Mouse (Mus musculus) embryonic facial prominence, embryonic 13.5 days (tissue): ENCODE measurements around the gene Eef1akmt2. TPM values are rescaled to one million over a fixed set of nuclear protein-coding genes. Genes with fewer than 3 reads are reported as not detected.

Experiments used
- ATAC-seq: fragments of 200-750 bp; cut with Nextera tagmentation; 2 replicates; pipeline ENCODE4 v1.8.0; 2017; ENCODE audit warnings: low read depth; ENCODE audit not compliant: insufficient number of reproducible peaks, insufficient read depth, low FRiP score, low TSS enrichment
- H3K27ac ChIP-seq: fragments of 300-500 bp; sonication (generic); 2 replicates; pipeline ENCODE4 v1.5.1; 2015; ENCODE audit warnings: moderate library complexity, mild to moderate bottlenecking, inconsistent platforms
- H3K27me3 ChIP-seq: fragments of 300-500 bp; sonication (generic); 2 replicates; pipeline ENCODE4 v1.6.1; 2015; ENCODE audit warnings: mild to moderate bottlenecking, inconsistent platforms
- H3K36me3 ChIP-seq: fragments of 300-500 bp; sonication (generic); 2 replicates; pipeline ENCODE4 v1.6.1; 2015; ENCODE audit warnings: mild to moderate bottlenecking, inconsistent platforms
- H3K4me1 ChIP-seq: fragments of 300-500 bp; sonication (generic); 2 replicates; pipeline ENCODE4 v1.6.1; 2015; ENCODE audit warnings: inconsistent platforms
- H3K4me2 ChIP-seq: fragments of 300-500 bp; sonication (generic); 2 replicates; pipeline ENCODE4 v1.6.1; 2015; ENCODE audit warnings: moderate library complexity, mild to moderate bottlenecking, inconsistent platforms
- H3K4me3 ChIP-seq: fragments of 300-500 bp; sonication (generic); 2 replicates; pipeline ENCODE4 v1.5.1; 2015; ENCODE audit warnings: mild to moderate bottlenecking, inconsistent platforms
- H3K9ac ChIP-seq: fragments of 300-500 bp; sonication (generic); 2 replicates; pipeline ENCODE4 v1.6.1; 2015; ENCODE audit warnings: mild to moderate bottlenecking, inconsistent platforms
- H3K9me3 ChIP-seq: fragments of 300-500 bp; sonication (generic); 2 replicates; pipeline ENCODE4 v1.6.1; 2016; ENCODE audit warnings: inconsistent platforms
- WGBS: fragments of 180-500 bp; shearing (Covaris S2); methylation state at CpG from one replicate; pipeline ENCODE4 v1.1.7; 2015; ENCODE audit warnings: mixed read lengths; 5-methylcytosine and 5-hydroxymethylcytosine counted together
- polyA plus RNA-seq: library from polyadenylated mRNA; unstranded; fragments of >200 nt; fragmentation: Nextera tagmentation; extraction: Ambion mirVana; gene quantifications from 2 replicates; pipeline ENCODE4 v1.2.1, GENCODE M21; 2015

Gene Eef1akmt2
- polyA plus RNA-seq, 1 experiment from 2014 or later: 80.1 TPM

DNA sequence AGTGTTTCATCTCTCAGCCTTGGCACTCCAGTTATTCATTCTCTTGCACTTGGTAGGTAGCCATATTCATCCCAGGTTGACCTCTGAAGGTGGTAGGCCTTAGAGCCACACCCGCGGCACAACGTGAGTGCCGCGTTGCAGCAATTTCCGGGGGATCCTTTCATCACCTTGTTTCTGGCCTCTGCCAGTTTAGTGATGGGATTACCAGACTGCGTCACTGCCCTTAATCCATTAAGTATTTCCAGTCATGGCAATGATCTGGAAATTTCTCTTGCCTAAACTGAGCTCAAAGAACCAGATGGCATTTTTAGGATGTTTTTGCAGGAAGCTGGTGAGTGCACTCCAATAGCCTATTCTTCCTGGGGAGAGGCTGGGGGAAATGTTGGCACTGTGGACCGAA, 37.2 kb upstream of the Eef1akmt2 start:
- H3K36me3 ChIP-seq: peaks cover 7% of the 10 kb centered on the region
- 89% methylated on average over 8 of the region's 8 CpGs for WGBS
- H3K4me1 ChIP-seq: peaks cover 4% of the 10 kb centered on the region; the same call in 1 of the 2 replicates
- no peak overlapping the region for H3K4me3 ChIP-seq
- no peaks in the 10 kb centered on the region for H3K27me3 ChIP-seq
- H3K27ac ChIP-seq: no peak overlapping the region
- no peak for ATAC-seq
- no peak overlapping the region for H3K9ac ChIP-seq
- H3K4me2 ChIP-seq: no peak overlapping the region
- no peaks in the 10 kb centered on the region for H3K9me3 ChIP-seq

DNA sequence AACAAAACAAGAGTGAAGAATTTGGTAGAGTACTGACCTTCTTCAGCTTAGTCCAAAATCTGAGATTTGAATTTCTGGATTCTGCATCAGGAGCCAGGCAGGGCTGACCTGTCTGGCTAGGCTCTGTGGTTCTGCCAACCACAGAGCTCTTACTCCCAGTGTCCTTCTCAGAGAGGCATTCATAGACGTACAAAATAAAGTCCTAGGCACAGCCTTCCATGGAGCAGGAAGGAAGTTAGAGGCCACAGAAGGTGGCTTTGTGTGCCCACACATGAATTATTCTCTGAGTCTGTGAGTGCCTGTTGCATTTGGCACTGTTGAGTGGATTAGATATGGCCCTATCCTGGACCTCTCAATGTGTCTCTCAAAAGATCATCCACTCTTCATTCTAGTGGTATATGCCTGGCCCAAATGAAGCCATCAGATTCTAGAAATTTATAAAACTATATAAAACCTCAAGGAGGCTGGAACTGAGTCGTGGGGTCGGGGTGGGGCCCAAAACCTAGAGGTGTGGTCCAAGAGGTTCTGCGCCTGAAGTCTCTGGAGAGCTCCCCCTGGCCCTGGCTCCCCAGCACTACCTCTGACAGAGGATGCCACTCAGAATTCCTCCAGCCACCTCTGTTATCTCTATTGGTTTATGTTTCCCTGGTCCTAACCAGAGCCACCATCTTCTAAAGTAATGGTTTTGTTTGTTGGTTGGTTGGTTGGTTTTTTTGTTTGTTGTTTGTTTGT, 36.2 kb upstream of the Eef1akmt2 start:
- Histone ChIP-seq H3K36me3 (peaks cover 17% of the 10 kb centered on the region), H3K9ac (no peak overlapping the region), H3K9me3 (no peaks in the 10 kb centered on the region), H3K4me2 (no peak overlapping the region), H3K4me3 (no peak overlapping the region), H3K4me1 (peaks cover 4% of the 10 kb centered on the region; the same call in 1 of the 2 replicates), H3K27me3 (no peaks in the 10 kb centered on the region), H3K27ac (no peak overlapping the region)
- ATAC-seq: no peak
- 72% methylated on average over 4 of the region's 4 CpGs for WGBS

DNA sequence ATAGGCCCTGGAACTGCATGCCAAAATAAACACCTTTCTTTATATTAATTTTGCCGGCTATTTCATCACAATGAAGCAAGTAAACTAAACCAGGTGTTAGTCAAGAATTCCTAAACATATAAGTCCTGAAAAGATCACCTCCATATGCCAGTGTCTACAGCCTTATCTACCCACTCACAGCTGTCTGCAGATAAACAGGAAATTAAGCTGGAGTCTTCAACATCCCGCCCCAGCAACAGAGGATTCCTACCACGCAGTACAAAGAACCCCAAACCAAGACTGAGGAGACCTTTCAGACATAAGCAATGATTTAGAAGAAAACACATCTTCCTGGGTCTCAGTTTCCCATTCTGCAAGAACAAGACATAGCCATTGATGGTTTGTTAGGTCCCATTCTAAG, 35.6 kb upstream of the Eef1akmt2 start:
- 65% methylated on average over 3 of the region's 3 CpGs for WGBS
- no peak for ATAC-seq
- peaks cover 23% of the 10 kb centered on the region for H3K36me3 ChIP-seq
- H3K27ac ChIP-seq: no peak overlapping the region
- H3K9me3 ChIP-seq: no peaks in the 10 kb centered on the region
- peaks cover 4% of the 10 kb centered on the region; the same call in 1 of the 2 replicates for H3K4me1 ChIP-seq
- no peak overlapping the region for H3K4me2 ChIP-seq
- H3K9ac ChIP-seq: no peak overlapping the region
- no peak overlapping the region for H3K4me3 ChIP-seq
- H3K27me3 ChIP-seq: no peaks in the 10 kb centered on the region

DNA sequence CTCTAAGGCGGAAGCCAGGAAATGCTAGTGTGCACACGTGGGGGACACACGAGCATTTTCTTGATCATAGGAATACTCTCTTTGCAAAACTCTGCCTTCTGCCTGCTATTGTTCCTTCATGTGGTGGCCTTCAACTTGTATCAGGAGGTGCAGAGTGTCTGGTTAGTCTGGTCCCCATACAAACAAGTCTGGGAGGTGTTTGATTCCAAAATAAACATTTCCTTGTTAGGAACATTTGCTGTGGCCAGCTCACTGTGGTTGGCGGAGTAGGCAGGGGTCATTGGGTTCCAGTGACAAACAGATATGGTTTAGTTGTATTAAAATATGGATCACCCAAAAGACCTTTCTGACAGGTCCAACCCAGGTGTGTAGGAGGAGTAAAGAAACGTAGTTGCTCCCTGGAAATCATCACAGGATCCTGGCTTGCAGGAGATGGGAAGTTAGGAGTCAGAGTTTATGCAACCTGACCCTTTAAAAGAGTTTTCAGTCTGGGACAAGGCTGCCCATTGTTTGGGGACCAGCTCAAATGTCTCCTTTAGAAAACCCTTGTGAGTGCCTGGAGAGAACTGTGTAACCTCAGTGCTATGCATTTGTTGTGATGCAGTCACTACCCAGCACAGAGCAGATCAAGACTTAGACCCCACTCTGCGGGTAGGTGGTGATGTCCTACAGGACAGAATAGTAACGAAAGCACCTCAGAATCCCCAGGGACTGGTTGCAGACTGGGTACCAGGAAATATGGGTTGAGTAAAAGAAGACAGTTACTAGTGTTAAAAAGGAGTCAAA, 34.7 kb upstream of the Eef1akmt2 start:
- Histone ChIP-seq H3K4me1 (peaks cover 4% of the 10 kb centered on the region; the same call in 1 of the 2 replicates), H3K9ac (no peak overlapping the region), H3K9me3 (no peaks in the 10 kb centered on the region), H3K4me3 (no peak overlapping the region), H3K27ac (no peak overlapping the region), H3K36me3 (peaks cover 32% of the 10 kb centered on the region), H3K27me3 (no peaks in the 10 kb centered on the region), H3K4me2 (no peak overlapping the region)
- WGBS: 37% methylated on average over 7 of the region's 7 CpGs
- no peak for ATAC-seq

DNA sequence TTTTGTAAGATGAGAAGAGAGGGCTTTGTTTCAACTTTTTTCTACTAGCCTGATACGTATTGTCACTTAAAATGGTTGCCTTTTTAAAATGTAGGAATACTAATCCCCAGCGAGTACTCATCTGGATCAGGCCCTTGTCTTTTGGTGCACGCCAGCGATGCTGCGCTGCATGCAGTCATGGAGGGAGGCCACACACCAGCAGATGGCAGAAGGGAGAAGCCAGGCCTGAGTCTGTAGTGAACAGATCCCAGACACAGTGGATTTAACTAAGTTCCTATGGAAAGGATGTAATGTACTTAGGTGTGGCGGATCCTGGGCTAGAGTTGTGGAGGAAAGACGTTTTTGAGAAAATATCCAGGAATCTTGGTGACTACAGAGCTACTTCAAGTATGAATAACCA, 31.6 kb upstream of the Eef1akmt2 start:
- Histone ChIP-seq H3K9me3 (no peaks in the 10 kb centered on the region), H3K4me3 (no peak overlapping the region), H3K4me1 (peaks cover 4% of the 10 kb centered on the region; the same call in 1 of the 2 replicates), H3K27me3 (no peaks in the 10 kb centered on the region), H3K27ac (no peak overlapping the region), H3K36me3 (peaks cover 62% of the 10 kb centered on the region), H3K4me2 (no peak overlapping the region), H3K9ac (no peak overlapping the region)
- no peak for ATAC-seq
- WGBS: 82% methylated on average over 7 of the region's 7 CpGs

DNA sequence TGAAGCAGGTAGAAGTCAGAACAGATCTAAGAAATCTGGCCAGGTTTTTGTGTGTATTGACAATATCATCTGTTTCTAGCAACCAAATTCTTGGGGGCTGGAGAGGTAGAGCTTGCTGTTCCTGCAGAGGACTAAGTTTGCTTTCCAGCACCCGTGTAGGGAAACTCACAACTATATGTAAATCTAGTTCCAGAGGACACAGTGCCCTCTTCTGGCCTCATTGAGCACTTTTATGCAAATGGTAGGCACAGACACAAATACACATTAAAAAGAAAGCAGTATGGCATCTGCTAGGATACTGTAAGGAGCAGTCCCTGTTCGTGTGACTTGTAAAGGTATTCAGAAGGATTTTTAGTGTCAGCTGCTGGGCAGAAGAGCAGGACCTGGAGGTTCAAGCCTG, 29.9 kb upstream of the Eef1akmt2 start:
- Histone ChIP-seq H3K27ac (no peak overlapping the region), H3K9me3 (no peaks in the 10 kb centered on the region), H3K4me1 (peaks cover 2% of the 10 kb centered on the region; the same call in 1 of the 2 replicates), H3K27me3 (no peaks in the 10 kb centered on the region), H3K9ac (no peak overlapping the region), H3K4me2 (no peak overlapping the region), H3K36me3 (peaks cover 75% of the 10 kb centered on the region), H3K4me3 (no peak overlapping the region)
- 63% methylated on average over 2 of the region's 2 CpGs for WGBS
- ATAC-seq: no peak

DNA sequence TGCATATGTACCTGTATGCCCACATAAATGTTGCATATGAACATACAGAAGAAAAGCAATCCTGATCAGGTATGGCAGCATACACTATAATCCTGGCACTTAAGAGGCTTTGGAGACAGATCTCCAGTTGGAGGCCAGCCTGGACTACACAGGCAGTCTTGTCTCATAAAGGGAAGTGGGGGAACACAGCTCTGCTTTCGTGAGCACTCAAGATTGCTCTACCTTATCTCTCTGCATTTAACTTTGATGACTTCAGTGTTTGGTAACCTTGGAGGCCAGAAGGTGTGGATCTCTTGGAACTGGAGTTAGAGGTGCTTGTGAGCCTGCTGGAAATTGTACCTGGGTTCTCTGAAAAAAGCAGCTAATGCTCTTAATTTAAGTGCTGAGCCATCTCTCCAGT, 27.8 kb upstream of the Eef1akmt2 start:
- WGBS: 86% methylated on average over 1 of the region's 1 CpGs
- Histone ChIP-seq H3K27ac (no peak overlapping the region), H3K4me2 (no peak overlapping the region), H3K27me3 (no peaks in the 10 kb centered on the region), H3K4me1 (no peaks in the 10 kb centered on the region), H3K36me3 (peaks cover 91% of the 10 kb centered on the region), H3K9me3 (no peaks in the 10 kb centered on the region), H3K4me3 (no peak overlapping the region), H3K9ac (no peak overlapping the region)
- no peak for ATAC-seq

DNA sequence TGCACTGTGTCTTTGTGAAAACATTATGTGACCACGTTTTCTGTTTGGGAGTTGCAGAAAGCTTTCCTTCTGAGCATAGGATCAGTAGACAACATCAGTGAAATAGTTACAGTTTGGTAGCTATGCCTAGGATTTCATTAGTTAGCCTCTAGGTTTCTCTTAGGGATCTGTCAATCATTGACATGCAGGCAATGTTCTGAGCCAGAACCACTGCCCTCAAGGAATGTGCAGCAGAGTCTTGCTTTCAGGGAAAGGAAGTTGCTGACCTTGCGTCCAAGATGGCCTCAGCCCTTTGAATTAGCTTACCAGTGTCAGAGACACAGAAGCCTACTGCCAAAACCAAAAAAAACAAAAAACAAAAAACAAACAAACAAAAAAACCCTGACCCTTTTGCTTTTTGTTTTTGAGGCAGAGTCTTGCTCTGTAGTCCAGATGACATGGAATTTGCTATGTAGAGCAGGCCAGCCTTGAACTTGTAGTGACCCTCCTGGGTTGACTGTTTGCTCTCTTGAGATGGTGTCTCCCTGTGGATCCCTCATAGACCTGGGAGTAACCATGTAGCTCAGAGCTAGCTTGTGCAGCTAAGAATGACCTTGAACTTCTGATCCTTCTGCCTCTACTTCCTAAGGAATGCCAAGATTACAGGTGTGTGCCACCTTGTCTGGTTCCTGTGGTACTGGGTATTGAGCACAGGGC, 23.1 kb upstream of the Eef1akmt2 start:
- WGBS: 83% methylated on average over 2 of the region's 2 CpGs
- no peaks in the 10 kb centered on the region for H3K9me3 ChIP-seq
- H3K4me2 ChIP-seq: no peak overlapping the region
- no peaks in the 10 kb centered on the region for H3K27me3 ChIP-seq
- no peak overlapping the region for H3K9ac ChIP-seq
- H3K4me1 ChIP-seq: no peaks in the 10 kb centered on the region
- no peak for ATAC-seq
- H3K27ac ChIP-seq: no peak overlapping the region
- peaks cover 88% of the 10 kb centered on the region for H3K36me3 ChIP-seq
- no peak overlapping the region for H3K4me3 ChIP-seq

DNA sequence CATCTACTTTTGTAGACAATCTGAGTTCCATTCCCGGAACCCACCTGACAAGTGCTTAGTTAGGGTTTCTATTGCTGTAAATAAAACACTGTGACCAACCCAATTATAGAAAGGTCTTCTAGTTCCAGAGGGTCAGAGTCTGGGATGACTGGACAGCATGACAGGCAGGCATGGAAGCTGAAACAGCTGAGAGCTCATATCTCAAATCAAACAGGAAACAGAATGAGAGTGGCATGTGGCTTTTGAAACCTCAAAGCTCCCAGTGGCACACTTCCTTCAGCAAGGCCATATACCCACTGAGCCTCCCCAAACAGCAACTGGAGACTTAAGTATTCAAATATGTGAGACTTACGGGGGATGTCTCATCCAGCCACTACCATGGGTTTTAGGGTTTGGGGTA, 20.6 kb upstream of the Eef1akmt2 start:
- no peak overlapping the region for H3K27ac ChIP-seq
- no peaks in the 10 kb centered on the region for H3K4me1 ChIP-seq
- H3K9ac ChIP-seq: no peak overlapping the region
- WGBS: 89% methylated on average over 2 of the region's 2 CpGs
- H3K4me2 ChIP-seq: no peak overlapping the region
- peaks cover 86% of the 10 kb centered on the region for H3K36me3 ChIP-seq
- H3K4me3 ChIP-seq: no peak overlapping the region
- no peaks in the 10 kb centered on the region for H3K27me3 ChIP-seq
- H3K9me3 ChIP-seq: no peaks in the 10 kb centered on the region
- ATAC-seq: no peak

DNA sequence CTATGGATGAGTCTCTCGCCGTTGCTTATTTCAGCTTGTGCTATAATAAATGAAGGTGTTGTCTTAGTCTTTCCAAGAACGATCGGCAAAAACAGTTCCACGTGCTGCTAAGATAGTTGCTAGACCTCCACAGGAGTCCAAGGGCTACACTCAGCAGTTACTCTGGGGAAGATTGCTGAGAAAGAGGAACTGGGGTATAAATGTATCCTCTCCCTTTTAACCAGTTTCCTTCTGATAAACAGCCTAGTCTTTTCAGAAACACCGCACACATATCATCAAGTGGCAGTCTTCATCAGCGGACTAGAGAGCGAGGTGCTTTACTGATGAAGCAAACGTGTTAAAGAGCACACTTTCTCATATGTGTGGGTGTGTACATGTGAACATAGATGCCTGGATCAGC, 13.8 kb upstream of the Eef1akmt2 start:
- peaks cover 58% of the 10 kb centered on the region for H3K36me3 ChIP-seq
- 93% methylated on average over 9 of the region's 9 CpGs for WGBS

DNA sequence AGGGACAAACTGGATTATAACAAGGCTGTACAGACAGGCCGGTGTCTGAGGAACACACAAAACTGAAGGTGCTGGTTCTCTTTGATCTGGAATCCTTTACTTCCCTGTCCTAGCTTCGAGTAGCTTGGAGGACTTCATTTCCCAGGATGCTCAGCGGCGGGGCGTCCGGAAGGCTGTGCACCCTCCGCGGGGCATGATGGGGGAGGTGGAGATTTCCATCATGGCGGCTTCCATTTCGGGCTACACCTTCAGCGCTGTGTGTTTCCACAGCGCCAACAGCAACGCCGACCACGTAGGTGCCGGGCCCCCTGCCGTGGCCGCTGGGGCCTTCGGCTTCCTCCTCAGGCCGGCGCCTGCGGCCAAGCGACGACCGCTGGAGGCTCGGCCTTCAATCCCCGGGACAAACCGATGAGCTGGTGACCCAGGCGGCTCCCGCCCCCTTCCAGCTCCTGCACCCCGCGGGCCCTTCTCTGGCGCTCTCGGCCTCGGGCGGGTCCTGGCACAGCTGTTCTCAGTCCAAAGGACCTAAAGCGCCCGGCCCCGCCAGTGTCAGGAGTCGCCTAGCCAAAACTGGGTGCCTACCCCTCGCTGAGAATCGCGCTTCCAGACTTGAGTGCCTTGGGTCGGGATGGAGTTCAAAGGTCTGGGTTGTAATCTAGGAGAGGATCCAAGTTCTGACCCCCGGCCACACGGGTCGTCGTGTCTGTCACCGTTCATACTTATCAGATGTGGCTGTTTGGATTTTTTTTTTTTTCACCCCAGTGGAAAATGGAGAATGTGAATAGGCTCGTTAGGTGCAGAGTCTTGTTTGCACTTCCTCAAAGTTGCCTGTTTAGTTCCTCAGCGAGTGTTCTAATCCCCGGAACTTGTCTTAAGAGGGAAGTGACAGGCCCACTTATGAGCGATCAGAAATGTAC, 6.8 kb upstream of the Eef1akmt2 start, which contains the start of gene Abraxas2:
Gene Abraxas2 (plus strand): TSS at position 184 of the 917 bp plus-strand sequence.
- ATAC-seq: peak; percentile 85; the same call in 1 of the 2 replicates
- H3K4me2 ChIP-seq: peak within 1 kb of the TSS; percentile 81
- WGBS: under 1% methylated on average over 53 of the region's 53 CpGs
- peak within 1 kb of the TSS; percentile 82 for H3K27ac ChIP-seq
- H3K4me1 ChIP-seq: peaks cover 13% of the 10 kb centered on the region
- H3K9ac ChIP-seq: peak within 1 kb of the TSS; percentile 94
- no peaks in the 10 kb centered on the region for H3K36me3 ChIP-seq
- peak within 1 kb of the TSS; percentile 93 for H3K4me3 ChIP-seq
- H3K27me3 ChIP-seq: no peaks in the 10 kb centered on the region
- H3K9me3 ChIP-seq: no peaks in the 10 kb centered on the region

More for the DNA sequence above, 13.8 kb upstream of the Eef1akmt2 start:
- H3K27me3 ChIP-seq: no peaks in the 10 kb centered on the region
- peaks cover 3% of the 10 kb centered on the region; the same call in 1 of the 2 replicates for H3K4me1 ChIP-seq
- no peak overlapping the region for H3K9ac ChIP-seq
- H3K9me3 ChIP-seq: no peaks in the 10 kb centered on the region
- ATAC-seq: no peak
- no peak overlapping the region for H3K4me2 ChIP-seq
- H3K27ac ChIP-seq: no peak overlapping the region
- H3K4me3 ChIP-seq: no peak overlapping the region
